Mouse (Mus musculus) liver, adult (tissue): ENCODE data around the gene Otub1.

Experiments used
- GATA4 ChIP-seq: IDR thresholded peaks from 2 replicates; pipeline ENCODE4 v1.6.1; 2014; ENCODE audit warnings: mild to moderate bottlenecking, low read length; ENCODE audit not compliant: insufficient replicate concordance

Otub1 gene

DNA sequence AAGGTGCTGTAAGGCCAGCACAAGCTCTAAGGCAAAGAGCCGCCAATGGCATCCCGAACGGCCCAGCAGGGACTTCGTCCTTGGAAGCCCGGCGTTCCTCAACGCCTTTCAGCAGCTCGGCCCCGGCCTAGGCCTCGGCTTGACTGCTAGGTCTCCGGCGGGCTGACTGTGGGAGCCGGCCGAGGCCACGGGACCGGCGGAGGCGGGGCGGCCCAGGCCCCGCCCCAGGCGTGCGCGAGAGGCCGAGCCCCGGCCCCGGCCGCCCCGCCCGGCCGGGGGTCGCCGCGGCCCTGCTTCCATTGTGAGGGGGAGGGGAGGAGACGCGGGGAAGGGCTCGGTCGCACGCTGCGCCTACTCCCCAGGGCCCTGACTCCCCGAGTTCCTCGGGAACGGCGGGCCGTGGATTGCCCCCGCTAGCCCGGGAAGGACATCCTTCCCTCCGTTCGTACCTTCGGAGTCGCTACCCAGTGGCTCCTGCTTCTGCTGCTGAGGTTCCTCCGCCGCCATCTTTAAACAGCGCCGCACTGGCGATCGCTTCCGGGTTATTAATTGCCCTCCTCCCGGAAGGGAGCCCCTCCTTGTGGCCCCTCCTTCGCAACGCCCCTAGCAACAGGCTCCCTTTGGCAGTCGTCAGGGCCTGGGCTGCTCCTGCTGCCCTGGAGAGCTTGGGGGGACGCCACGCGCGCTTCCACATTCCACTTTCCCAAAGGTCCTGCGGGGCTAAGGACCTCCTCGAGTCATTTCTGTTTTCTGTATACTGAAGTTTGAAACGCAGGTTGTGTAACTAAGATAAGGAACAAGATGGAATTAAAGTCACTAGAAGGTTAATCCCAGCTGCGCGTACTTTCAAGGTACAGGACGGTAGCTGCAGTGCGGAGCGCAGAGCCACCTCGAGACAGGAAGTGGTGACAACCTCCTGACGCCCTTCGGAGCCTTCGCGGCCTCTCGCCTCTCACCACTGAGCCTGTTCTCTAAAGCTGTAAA lies at the start of gene Otub1:
TSS of gene Otub1 (minus strand) at position 564 of the 984 bp plus-strand sequence.
- no peak for TF ChIP-seq GATA4

DNA sequence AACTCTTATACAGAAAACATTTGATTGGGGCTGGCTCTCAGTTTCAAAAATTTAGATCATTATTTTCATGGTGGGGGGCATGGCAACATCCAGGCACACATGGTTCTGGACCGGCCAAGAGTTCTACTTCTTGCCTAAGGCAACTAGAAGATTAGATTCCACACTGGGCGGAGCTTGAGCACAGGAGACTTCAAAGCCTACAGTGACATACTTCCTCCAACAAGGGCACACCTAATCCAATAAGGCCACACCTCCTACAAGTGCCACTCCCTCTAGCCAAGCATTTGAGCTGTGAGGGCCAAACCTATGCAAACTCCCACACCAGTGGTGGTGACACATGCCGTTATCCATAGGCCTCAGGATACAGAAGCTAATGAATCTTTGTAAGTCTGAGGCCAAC lies 39.9 kb upstream of the Otub1 start:
- TF ChIP-seq GATA4 = no peak

DNA sequence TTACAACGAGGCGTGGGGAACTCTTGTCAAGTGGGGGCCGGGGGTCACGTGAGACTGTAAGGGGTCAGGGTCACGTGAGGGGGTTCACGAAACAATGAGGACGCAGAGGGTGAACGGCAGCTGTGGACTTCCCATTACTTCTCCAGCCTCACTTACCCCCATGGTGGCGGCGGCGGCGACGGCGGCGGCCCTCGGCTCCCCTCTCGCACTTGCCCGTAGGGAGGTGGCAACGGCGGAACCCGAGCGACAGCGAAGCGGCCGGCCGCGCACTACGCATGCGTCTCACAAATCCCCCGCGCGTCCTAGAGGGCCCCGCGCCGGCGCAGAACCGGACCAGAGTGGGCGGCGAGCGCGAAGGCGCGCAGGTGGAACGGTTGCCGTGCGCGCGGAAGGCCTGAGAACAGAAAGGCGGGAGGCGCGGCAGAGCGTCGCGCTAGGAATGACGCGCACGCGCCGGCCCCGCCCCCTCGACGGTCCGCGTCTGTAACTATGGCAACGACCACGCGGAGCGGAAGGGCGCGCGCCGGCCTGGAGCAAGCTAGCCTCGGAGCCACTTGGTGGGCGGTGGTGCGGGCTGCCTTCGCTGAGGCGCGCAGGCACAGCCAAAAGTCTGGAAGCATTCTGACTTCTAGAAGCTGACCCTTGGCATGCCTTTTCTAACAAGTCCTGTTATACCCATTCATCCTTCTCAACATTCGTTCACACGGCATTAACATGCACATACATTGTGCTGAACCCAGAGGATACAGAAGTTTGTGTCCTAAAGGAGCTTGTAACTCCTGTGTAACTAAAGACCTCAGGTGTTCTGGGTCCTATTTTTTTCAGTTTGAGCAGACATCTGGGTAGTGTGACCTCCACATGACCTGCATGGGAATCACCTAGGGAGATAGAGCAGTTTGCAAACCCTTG lies 34.9 kb upstream of the Otub1 start, which contains the start of gene Naa40:
TSS of gene Naa40 (minus strand) at position 402 of the 909 bp plus-strand sequence.
- TF ChIP-seq GATA4 = peak; percentile 33; the same call in 1 of the 2 replicates

DNA sequence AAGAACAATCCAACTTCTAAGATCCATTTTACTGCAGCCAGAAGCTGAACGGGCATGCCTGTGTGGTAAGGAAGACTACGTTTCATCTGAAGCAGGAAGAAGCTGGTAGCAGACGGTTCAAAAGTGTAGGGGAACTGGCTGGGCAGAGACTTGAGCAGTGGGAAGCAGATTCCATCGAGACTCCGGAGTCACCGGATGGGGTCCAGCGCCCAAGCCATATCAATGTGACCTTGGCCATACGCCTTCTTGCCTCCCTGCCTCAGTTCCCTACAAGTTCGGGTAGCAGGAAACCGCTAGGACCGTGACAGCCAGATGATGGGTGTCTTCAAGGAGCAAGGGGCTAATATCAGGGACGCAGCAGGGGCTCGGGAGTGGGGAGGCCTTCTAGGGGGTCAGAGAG lies 34.2 kb upstream of the Otub1 start:
- no peak for TF ChIP-seq GATA4

DNA sequence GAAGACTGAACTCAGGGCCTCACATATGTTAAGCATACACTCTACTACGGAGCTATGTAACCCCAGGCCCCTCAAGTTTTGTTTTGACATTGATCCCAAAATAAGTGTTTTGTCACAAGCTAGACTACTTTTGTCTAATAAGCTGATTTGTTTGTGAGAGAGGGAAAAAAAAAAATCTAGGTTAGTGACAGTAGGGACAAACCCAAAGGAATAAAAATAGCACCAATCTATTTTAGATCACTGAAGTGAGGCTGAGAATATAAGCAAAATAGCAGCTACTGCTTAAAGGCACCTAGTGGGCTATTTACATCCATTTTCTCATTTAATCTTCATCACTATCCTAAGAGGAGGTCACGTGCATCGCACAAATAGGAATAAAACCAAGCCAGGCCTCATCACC lies 33.5 kb upstream of the Otub1 start:
- TF ChIP-seq GATA4 = no peak

DNA sequence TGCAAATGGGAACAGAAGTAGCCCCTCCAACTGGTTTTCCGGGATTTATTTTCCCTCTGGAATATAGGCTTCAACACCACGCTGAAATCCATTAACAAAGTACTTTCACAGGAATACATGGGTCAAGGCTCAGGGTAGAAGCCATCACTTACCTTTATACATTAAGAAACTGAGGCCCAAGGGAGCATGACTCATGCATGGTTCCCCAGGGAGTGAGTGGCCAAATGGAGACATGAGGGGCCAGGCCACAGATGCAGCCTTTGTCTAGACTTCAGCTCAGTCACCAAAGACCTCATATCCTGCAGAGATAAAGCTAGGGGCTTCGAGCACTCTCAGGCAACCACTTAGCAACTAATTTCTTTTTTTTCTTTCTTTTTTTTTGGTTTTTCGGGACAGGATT lies 30.6 kb upstream of the Otub1 start:
- TF ChIP-seq GATA4 = no peak

DNA sequence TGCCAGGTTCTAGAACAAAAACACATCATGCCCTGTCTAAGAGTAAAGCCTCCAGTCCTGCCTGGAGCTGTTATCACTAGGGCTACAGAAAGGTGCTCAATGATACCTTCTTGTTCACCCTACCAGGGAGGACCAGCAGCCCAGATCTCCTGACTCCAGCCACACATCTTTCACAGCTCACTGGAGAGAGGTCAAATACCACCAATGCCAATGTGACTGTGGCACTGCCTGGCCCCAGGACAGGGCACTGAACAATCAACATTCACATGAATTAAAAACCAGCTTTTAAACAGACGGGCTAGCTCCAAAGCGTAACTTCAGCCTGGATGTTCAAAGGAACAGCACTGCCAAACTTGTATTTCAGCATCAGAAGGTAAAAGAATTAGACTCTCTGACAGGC lies 29.9 kb upstream of the Otub1 start:
- TF ChIP-seq GATA4 = no peak

DNA sequence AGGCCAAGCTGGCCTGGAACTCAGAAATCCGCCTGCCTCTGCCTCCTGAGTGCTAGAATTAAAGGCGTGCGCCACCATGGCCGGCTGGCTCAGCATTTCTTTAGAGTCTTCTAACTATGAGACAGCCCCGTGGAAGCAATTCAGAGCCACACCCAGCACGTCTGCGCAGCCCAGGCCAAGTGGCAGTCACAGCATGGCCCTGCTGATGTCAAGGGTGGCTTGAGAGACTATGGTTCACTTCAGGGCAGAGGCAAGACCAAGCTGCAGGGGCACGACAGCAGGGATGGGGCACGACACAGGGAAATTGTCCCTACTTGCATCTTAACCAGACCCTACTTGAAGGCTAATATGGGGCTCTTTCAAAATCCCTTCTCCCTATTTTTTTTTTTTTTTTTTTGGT lies 29.3 kb upstream of the Otub1 start:
- TF ChIP-seq GATA4 = no peak

DNA sequence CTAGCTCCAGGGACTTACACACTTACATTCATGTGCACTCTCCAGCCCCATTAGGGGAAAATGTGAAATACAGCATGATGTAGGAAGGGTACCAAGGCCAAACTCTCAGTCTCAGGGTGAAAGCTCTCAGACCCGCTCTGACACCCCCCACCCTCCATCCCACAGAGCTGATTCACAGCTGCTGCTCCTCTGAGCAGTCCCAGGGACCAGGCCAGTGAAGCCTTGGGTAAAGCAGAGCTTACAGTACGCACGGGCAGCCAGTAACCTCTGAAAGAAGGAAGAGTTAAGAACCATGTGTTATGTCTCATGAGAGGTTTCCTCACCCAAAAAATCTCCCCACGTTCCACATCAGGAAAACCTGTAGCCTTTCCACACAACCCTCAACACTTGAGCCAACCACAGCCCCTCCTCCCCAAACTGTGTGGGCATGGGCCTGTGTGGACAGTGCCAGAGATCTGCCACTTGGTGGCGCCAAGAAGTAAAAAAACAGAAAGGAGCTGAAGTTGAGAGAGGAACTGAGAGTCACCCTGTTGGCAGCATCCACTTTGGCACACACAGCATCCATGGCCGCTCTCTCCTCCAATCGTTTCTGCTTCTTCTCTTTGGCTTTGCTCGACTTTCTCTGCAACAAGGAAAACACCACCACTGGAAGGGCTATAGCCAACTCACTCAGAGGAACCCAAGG lies 28.6 kb upstream of the Otub1 start:
- TF ChIP-seq GATA4 = no peak

DNA sequence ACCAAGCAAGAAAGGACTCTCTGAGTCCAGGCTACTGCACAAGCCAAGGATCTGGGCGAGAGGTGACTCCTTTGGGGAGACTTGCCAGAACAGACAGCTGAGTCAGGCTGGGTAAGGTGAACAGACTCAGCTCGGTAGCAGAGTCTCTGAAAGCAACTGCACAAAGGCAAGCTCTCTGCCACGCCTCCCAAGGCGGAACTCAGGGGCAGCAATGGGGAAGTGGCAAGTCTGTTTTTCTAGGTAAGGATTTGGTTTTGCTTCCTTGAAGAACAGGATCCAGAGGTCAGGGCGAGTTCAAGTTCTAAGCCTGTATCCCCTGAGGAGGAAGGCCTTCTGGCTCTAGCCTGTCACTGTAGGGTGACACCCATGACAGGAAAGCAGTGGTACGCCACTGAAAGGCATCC lies 20.4 kb upstream of the Otub1 start:
- no peak for TF ChIP-seq GATA4

DNA sequence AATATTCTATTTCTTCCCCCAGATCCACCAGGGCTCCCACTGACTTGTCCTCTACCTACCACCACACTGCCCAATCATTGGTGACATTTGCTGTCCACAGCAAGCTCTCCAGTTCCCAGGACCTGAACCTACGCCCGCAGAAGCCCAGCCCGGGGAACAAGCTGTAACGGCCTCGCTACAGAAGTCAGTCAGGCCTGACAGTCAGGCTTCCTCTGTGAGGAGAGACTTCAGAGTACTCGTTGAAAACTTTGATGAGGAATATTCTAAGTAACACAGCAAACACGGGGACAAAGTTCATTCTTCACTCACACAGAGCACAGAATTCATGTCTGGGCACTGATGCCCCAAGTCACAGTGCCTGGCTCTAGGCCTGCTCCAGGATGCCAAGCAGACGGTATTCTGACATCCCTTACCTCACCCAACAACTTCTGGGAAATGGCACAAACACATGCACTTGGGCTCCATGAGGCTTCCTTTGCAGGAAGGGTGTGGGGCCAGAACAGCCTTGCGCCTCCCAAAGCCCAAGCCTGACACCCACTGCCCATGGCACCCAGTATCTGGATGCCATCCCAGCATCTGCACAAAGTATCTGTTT lies 19.1 kb upstream of the Otub1 start:
- no peak for TF ChIP-seq GATA4

DNA sequence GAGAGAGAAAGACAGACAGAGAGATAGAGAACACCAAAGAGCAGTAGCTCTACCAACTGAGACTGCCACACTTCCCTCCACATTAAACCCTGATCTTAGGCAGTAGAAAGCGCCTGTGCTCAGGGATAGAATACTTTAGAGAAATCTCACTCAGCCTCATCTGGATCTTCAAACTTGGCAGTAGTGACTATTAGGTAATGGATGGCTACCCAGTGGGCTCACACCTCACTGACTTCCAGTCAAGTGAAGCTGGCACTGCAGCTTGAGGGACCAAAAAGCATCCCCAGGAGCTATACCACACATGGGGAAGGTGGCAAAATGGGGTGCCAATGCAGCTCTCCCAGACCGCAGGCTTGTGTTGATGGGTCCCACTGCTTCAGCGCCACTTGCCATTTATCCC lies 18.1 kb upstream of the Otub1 start:
- TF ChIP-seq GATA4 = no peak

DNA sequence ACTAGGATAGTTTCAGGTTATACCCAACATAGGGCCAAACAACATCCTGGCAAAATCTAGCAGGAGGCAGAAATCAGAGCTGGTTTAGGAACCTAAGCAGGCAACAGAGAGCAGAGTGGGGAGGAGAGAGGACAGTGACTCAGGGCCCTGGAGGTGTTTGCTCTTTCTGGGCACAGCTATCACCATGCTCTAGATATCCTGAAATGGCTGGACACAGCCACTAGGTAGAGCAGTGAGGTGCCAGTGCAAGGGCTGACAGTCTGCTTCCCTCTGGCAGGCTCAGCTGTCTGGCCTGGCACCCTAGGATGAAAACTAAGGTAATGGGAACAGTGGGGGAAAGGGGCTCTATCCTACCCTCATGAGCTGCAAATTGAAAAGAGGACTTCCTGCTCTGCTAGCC lies 17.4 kb upstream of the Otub1 start:
- TF ChIP-seq GATA4 = no peak

DNA sequence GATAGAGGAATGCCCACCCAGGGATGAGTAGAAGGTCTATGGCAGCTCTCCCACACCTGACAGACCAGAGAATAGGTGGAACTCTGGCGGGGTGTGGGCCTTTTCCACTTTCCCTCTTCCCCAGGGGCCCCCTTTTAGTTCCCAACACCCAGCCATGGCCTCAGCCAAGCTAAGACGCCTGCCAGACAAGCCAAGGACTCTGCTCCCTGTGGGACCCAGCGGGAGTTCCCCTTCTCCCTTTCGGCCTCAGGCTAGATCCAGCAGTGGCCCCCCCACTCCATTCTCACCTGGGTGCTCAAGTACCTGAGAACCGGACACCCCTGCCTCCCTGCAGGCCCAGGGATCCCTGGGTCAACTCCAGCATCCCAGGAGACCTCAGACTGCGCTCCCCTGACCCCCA lies 16.1 kb upstream of the Otub1 start:
- TF ChIP-seq GATA4 = no peak

DNA sequence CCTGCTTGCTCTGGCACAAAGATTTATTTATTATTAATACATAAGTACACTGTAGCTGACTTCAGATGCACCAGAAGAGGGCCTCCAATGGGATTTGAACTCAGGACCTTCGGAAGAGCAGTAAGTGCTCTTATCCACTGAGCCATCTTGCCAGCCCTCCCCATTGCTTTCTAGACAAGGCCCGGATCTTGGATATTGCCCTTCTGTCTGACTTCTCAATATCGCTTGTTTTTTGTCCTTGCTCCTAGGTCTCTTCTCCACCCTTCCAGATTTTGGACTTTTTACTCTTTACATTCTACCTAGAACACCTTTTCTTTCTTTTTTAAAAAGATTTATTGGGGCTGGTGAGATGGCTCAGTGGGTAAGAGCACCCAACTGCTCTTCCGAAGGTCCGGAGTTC lies 12.6 kb upstream of the Otub1 start:
- TF ChIP-seq GATA4 = no peak
